Mouse (Mus musculus) c-Kit-positive CD71-positive TER-119-positive erythroid progenitor cells, embryonic 14.5 days (primary cell): ENCODE measurements around the gene Immt.
"Not testable (repeated sequence)": the region's sequence is repeated elsewhere in the genome, so short reads cannot be mapped to it uniquely, and the experiment has no call there.

Experiments used
- DNase-seq: peaks from one replicate; pipeline ENCODE4 v3.0.0-alpha.2; 2013; ENCODE audit warnings: low spot score

Gene Immt

DNA sequence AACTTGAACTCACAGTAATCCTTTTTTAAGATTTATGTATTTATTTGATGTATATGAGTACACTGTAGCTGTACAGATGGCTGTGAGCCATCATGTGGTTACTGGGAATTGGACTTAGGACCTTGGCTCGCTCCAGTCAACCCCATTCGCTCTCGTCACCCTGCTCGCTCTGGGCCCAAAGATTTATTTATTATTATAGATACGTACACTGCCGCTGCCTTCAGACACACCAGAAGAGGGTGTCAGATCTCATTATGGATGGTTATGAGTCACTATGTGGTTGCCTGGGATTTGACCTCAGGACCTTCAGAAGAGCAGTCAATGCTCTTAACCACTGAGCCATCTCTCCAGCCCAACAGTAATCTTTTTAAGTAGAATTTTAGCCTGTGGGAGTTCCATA, 15.8 kb downstream of the Immt start:
- not testable (repeated sequence) for DNase-seq

DNA sequence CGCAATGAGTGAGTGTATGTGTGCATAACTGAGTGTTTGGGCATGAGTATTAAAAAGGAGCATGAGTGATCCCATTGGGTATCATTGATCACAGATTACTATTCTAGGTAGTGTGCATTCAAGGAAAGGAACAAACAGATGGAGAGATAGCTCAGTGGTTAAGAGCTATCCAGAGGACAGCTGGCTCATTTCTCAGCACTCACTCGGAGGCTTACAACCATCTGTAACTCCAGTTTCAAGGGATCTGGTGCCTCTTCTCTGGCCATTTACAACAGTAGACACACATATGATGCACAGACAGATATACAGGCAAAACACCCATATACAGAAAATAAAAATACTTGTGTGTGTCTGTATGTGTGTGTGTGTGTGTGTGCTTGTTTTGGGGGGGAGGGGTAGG, 36.6 kb downstream of the Immt start:
- no peak for DNase-seq

DNA sequence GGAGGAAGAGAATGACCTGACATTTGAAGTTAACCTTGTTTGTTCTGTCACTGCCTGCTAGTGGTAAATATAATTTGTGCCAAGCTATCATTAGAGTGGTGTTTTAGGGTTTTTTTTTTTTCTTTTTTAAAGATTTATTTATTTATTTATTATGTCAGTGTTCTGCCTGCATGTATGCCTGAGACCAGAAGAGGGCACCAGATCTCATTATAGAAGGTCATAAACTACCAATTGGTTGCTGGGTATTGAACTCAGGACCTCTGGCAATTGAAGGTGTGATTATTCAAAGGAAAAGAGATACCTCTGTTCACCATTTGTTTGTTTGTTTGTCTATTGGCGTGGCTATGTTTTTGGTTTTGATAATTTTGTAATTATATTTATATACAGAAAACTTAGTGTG, 37.7 kb downstream of the Immt start:
- peak; percentile 17 for DNase-seq

DNA sequence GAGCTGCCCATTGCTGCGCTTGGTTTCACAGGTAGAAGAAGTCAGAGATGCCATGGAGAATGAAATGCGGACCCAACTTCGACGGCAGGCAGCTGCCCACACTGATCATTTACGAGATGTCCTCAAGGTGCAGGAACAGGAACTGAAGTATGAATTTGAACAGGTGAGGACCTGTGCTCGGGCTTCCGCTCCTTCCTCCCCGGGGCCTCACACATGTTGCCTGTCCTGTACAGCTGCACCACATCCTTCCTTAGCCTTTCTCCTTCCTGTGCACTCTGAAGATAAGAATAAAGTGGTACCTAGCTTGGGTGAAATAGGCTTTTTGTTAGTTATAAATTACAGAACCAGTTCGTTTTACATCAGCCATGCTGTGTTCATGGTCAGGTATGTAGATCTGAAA, 40.3 kb downstream of the Immt start:
- no peak for DNase-seq

DNA sequence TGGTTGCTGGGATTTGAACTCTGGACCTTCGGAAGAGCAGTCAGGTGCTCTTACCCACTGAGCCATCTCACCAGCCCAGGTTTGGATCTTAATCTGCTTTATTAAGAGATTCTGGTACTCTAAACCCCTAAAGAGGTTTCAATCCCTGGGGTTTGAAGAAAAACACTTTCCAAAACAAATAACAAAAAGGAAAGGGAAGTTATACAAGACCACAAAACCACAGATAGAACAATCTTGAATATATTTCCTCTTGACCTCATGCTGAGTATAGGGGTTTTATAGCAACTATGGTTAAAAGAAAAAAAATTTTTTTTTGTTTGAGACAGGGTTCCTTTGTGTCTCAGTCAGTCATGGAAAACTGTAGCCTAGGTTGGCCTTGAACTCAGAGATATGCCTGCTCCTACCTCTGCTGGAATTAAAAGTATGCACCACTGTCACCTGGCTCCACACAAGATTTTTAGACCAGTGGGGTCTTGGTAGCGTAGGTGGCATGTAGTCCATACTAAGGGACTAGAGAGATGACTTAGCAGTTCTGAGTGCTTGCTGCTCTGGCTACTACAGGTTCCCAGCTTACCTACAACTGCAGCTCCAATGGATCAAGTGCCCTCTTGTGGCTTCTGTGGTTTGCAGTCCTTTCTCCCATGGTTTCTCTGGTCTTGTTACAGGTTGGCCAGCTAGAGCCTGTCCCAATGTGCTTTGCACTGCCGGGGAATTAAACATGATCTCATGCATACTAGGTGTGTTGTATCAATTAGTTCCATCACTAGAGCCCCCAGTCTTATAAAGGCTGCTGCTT, 47.0 kb downstream of the Immt start:
- DNase-seq: no peak

DNA sequence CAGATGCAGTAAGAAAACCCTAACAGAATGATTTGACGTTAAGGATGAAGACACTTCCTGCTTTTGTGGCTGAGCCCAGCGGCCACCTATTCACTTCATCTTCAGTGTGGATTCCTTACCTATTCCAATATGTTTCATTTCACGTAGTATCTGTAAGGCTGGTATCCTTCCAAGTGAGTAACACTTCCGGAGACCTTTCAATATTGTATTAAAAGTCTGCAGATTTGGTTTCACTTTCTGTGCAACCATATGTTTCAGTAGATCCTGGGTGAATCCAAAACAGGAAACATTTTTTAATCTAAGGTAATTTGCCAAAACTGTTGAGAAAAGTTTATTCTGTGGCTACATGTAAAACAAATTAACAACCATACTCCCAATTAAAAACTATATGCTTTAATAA, 62.1 kb downstream of the Immt start:
- DNase-seq: no peak

DNA sequence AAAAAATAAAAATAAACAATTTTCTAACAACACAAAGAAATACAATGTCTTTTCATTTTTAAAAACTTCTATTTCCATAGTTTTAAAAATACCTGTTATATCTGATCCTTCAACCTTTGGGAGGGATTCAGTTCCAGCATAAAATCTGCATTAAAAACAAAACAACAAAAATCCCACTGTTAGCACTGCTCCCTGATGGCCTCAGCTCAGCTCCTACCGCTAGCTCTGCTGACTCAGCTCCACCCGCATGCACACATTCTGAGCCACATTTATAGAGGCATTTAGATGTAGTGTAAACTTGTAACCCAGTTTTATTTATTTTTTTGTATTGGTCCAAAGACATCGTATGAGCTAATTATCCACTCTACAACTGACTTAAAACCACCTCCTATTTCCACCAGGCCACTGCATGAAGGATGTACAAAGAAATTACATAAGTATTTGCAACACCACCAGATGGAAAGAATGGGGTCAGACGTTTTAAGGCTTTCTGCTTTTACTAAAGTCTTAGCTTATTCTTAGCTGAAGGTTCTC, 76.6 kb downstream of the Immt start:
- peak; percentile 49 for DNase-seq

DNA sequence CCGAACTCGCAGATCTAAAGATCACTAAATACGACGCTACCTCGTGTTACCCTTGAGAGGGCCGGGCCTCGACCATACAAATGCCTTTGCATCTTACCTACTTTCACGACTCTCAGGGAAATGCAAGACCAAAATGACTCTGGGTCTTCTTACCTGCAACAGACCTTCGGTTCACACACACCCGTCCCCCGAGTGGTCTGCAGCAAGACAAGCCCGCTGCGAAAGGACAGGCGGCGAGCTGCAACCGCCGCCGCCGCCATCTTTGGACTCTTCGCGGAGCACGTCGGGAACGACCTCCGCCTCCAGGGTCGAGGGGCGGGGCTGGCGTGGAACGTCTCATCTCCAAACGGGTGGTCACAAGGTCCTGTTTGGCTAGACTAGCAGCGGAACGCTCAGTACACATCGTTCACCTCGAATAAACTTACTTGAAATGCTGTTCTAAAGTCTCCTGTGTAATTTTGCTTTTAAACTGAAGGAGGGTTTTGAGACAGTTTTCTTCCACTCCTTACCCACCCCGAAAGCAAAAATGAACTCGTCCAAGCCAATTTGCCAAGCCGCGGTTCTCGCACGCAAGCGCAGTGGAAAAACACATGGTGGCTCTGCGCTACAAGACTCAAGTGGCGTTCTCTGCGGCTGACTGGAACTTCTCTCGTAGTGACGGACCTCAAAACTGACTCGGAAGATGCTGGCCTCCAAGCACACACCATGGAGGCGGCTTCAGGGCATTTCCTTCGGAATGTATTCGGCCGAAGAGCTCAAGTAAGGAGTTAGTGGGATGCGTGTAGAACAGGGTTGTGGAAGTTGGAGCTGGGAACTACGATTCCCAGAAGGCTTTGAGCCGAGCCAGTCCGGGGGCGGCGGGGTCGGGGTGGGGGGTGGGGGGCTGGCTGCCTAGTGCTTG, 77.6 kb downstream of the Immt start, which contains the start of the genes Ptcd3 and Polr1a:
Gene Ptcd3, minus strand, starts transcription at position 270 of the 901 bp plus-strand sequence.
Gene Polr1a, plus strand, starts transcription at position 573 of the 901 bp plus-strand sequence.
- DNase-seq: peak; percentile 91

DNA sequence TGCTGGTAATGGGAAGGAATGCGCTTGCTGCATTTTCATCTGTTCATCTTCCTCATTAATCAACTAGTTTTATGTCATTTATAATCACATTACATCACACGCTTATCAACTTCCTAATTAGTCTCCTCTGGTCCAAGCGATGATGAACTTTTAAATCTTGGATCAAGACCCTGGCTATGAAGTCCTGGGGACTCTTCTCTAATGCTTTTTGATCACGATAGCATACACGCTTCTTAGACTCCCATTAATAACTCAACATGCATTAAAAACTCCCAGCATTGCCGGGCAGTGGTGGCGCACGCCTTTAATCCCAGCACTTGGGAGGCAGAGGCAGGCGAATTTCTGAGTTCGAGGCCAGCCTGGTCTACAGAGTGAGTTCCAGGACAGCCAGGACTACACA, 78.3 kb downstream of the Immt start:
- DNase-seq: no peak

DNA sequence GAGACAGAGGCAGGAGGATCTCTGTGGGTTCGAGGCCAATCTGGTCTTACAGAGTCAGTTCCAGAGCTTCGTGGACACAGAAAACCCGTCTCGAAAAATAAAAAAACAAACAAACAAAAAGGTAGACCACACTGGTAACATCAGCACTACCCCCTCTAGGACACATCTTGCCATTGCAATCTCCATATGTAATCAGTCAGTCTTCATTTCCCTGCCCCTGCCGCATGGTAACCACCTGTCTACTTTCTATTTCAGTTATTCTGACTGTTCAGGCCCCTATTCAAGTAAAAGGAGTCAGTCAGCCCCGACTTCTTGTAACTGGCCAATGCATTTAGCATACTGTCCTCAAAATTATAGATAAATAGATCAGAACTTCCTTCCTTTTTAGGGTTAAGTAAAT, 78.7 kb downstream of the Immt start:
- peak; percentile 13 for DNase-seq

DNA sequence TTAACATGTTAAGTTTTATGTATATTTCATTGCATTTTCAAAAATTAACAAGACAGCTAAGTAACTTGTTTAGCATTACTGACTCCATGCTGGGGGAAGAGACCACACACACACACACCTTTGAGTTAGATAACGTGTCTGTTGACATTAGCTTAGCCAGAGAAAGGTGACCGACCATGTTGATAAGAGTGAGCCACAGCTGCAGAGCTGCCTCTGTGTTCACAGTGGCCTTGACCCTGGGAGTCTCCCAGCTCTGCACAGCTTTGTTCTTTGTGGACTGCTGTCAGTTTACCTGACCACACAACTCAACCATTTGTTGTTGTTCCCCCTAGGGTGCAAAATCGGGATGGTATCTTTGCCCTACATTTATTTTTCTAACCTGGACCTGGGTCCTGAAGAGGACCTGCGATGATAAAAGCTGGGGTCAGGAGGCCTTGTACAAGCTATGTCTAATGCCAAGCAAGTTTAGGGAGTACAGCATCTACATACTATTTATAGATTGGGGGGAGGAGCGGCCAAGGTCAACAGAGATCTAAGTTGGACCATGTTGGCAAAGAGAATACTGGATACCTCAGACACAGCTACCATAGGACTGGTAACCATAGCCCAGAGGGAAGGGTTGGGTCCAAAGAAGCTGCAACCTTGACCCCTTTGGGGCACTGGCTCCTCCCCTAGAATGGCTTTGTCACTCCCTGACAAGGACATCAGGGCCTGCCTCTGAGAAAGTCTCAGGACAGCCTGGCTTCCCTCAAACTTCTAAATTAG, 80.7 kb downstream of the Immt start:
- no peak for DNase-seq

DNA sequence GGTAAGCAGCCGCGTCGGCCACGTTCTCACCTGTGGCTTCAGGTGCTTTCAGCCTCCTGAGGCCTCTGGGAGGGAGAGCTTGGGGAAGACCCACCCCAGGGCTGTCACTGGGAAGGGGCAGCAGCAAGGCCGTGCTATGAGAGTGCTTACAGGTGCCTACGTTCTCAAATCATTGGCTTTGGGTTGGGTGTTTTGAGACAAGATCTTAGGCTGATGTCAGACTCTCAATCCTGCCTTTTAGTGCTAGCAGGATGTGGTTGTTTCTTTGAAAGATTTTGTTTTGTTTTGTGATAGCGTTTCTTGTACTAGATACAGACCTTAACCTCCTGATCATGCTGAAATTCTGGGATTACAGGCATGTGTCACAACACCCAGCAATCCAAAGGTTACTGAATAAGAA, 89.6 kb downstream of the Immt start:
- DNase-seq: no peak

DNA sequence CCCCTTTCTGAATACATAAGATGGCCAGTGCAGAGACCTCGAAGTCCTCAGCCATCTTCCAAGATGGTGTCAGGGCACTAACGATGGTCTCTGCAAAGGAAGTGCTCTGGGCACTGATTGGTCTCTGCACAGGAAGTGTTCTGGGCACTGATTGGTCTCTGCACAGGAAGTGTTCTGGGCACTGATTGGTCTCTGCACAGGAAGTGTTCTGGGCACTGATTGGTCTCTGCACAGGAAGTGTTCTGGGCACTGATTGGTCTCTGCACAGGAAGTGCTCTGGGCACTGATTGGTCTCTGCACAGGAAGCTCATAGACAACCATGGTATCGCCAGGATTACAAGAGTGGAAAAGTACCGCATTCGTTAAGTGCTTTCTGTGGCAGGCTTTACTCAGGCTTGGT, 94.1 kb downstream of the Immt start:
- DNase-seq: not testable (repeated sequence)
